Mouse (Mus musculus) thymus, postnatal 0 days (tissue): Measurements from ENCODE around the gene Atp8b2. TPM values are rescaled to one million over a fixed set of nuclear protein-coding genes. Genes with fewer than 3 reads are reported as not detected.
A peak's percentile ranks its signal among the peaks of the same experiment; 100 is the strongest.

Experiments
- DNase-seq: peaks from one replicate; pipeline ENCODE4 v3.0.0-alpha.2; 2015; ENCODE audit warnings: low spot score
- polyA plus RNA-seq: library from polyadenylated mRNA; unstranded; fragments of >200 nt; fragmentation: Nextera tagmentation; extraction: Ambion mirVana; gene quantifications from 2 replicates; pipeline ENCODE4 v1.2.1, GENCODE M21; 2015

The Atp8b2 gene
- polyA plus RNA-seq, result 7.9 and 8.7 TPM in 2 replicates

DNA sequence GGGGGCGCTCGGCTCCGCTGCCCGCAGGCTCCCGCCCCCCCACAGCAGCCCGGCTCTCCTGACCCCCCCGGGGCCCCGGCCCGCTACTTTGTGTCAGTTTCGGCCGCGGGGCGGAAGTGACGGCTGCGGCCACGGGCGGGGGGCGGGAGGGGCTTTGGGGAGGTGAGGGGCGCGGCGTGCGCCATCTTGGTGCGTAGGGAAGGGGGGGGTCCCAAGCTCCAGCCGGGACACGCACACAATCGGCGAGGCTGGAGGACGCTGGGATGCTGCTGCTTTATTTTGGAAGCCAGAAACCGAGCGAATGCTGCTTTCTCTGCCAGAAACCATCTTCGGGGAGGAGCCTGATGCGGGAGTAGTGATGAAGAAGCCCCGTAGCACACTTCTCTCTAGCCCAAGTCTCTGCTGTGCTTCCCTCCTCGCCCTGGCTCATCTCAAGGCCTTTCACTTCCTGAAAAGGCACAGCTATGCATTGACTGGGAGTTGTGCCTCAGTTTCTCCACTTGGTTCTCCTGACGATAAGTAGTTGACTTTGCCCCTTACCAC lies at the start of gene Atp8b2:
TSS of gene Atp8b2 (minus strand) at position 288 of the 543 bp plus-strand sequence.
- peak; percentile 75 for DNase-seq

DNA sequence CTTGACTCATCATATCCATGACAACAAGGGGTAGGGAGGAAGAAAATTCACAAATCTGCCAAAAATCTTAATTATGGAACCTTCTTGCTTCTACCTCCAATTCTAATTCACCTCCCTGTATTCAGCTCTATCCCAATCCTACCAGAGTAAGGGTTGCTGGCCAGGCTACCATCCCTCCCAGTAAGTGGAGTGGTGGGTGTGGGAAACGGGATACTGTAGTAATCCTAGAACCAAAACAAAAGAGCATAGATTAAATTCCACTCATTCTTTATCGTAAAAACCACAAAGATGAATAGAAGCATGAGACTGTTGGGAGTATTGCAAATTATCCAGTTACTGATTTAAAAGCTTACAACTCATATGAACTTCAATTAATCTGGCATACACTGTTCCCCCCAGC lies 47.0 kb upstream of the Atp8b2 start:
- DNase-seq, result no peak

DNA sequence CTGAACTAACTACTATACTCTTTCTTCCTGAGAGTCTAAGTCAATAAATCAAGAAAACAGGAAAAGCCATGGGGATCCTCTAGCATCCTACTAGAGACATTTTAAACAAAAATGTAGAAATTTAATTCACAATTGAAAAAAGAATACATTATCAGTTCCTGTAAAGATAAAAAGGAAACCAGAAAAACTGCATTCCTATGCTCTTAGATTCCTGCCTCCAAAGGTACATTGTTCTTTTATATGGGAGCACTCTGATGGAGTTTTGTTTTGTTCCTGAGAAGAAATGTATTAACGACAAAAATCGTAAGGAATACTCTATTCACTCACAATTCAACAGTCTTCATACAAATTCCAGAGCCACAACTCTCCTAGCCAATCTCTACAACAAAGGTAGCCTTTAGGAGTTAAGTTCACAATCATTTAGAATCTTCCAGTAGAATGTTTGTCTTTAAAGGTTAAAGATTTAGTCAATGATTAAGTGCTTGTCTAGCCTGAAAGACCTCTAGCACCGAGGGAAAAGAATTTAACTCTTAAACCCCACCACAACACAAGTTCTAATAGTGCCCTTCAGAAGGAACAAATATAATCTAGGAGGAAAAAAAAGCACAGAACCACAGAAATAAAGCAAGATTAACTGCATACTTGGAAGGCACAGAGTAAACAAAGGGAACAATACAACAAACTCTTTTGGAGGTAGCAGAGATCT lies 40.9 kb upstream of the Atp8b2 start:
- no peak for DNase-seq

DNA sequence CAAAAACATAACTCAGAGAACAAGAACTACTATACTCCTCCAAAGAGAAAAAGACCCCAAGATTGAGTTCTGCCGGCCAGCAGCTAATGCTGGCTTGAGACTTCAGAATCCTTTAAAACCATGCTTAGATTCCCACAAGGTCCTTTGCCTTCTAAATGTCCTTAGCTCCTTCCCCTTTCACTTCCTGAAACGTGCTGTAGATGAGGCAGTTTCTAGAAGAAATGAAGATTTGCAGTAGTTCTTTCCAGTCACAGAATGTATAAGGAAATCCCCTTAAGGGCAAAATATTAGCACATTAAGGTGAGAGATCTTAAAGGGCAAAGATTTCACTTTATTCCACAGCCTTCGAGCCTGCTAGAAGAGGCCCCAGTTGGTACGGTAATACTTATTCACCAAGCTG lies 36.5 kb upstream of the Atp8b2 start:
- no peak for DNase-seq

- no peak for DNase-seq
Observed at GRCm38 (mm10) chr3:89999090-89999489, 35.8 kb upstream of the Atp8b2 start.

- peak; percentile 96 for DNase-seq
Observed at GRCm38 (mm10) chr3:89998612-89999054, 35.3 kb upstream of the Atp8b2 start, which contains the start of gene Hax1. Gene Hax1 (minus strand): TSS chr3:89998780.

DNA sequence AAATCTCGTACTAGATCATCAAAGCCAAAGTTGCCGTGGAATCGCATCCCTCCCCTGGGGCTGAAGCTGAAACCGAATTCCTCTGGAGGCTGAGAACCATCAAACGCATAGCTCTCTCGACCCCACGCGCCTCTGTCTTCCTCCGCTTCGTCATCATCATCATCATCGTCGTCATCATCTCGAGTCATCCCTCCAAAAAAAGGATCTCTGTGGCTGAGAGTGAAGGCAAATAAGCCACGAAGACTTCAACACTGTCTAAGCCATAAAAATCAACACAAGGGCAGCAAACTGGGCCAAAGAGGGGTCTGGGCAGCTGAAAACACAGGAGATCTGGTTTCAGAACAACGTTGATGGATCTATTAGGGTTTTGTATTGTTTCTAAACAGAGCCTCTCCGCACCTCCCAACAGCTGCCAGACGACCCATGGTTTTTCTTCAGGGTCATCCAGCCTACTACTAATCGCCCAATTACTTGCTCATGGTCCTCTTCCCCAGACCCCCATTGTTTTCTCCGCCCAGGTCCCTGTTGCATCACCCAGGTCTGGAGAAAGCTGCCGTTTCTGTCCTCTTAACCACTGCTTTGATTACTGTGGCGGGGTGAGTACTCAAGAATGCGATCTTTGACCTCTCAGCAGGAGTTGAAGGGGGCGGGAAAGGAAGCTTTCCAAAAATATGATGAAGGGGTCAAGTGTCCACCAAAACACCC lies 34.6 kb upstream of the Atp8b2 start:
- peak; percentile 29 for DNase-seq

GRCm38 (mm10) chr3:89994807-89995515 lies 31.7 kb upstream of the Atp8b2 start:
- no peak for DNase-seq

DNA sequence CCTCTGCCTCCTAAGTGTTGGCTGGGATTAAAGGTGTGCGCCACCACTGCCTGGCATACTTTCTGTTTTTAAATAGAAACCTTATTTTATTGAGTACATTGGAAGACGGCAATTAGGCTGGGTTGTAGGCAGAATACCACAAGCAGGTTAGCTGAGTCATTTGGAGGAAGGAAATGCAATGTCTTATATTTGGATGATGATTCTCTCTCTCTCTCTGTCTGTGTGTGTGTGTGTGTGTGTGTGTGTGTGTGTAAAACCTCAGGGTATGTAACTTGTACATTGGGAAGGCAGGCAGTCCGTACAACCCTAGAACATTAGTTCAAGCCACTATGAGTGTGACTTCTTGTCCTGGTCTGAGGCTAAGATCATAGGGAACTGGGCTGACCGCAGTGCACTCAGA lies 24.5 kb upstream of the Atp8b2 start:
- DNase-seq, result no peak

DNA sequence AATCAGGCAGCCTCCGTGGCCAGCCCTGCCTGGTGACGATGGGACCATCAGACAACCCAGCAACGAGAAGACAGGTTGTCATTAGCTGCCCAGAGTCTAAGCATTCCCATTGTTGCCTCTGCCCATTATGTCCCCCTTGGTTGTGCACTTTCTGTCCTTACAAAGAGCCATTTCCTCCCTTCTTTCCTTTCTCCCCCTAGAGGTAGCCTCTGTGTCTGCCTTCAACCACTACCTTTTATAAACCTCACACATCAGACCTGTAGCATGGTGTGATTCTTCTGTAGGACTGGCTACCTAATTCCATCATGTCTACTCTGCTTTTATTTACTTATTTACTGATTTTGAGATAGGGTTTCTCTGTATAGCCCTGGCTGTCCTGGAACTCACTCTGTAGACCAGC lies 23.9 kb upstream of the Atp8b2 start:
- DNase-seq, result no peak

DNA sequence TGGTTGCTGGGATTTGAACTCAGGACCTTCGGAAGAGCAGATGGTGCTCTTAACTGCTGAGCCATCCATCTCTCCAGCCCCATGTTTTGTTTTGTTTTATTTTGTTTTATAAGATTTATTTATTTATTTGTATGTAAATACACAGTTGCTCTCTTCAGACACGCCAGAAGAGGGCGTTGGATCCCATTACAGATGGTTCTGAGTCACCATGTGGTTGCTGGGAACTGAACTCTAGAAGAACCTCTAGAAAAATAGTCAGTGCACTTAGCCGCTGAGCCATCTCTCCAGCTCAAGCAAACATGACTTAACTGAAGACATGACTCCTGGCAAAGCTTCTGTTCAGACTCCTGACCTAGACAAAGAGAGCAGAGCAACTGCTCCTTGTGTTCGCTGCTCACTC lies 19.1 kb upstream of the Atp8b2 start:
- no peak for DNase-seq

- DNase-seq, result no peak
Observed at GRCm38 (mm10) chr3:89976859-89977258, 13.6 kb upstream of the Atp8b2 start.

DNA sequence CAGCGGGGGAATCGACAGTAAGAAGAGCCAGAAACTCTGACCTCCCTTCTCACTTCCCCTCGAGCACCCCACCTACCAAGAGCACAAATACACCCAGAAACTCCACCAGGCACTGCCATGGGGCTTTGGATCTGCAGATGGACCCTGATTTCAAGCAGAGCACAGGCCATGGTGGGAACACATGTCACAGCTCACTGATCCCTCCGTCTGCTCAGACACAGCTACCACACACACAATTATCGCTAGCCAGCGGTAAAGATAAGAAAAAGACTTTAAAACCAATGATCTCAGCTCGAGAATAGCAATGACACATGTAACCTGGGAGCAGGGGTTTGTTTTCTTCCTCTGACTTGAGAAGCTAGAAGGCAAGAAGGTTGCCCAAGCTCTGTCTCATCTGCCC lies 5.2 kb upstream of the Atp8b2 start:
- DNase-seq, result no peak

DNA sequence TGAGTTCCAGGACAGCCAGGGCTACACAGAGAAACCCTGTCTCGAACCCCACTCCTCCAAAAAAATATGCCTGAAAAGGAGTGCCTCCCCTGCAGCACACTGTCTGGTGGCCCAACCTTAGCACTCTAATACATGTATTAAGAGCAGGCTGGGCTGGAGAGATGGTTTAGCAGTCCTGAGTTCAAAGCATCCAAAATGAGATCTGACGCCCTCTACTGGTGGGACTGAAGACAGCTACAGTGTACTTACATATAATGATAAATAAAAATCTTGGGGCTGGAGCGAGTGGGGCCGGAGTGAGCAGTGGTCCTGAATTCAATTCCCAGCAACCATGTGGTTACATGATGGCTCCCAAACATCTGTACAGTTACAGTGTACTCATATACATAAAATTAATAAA lies 3.6 kb upstream of the Atp8b2 start:
- peak; percentile 57 for DNase-seq

DNA sequence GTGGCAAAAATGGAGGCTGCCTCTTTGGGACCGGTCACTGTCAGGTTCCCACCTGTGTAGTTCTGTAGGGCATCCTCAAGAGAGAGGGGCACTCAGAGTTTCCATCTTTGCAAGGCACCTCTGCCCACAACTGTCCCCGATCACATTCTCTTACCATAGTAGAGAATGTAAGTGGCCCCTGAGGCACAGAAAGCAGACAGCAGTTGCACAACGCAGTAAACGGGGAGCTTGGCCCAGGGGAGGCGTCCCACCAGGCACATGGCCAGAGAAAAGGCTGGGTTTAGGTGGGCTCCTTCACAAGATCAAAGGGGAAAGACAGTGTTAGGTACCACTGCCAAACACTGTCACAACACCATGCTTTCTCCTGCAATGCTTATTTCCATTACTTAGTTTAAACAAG lies 2.7 kb upstream of the Atp8b2 start:
- no peak for DNase-seq

GRCm38 (mm10) chr3:89965557-89965956 lies 2.2 kb upstream of the Atp8b2 start:
- DNase-seq, result no peak

GRCm38 (mm10) chr3:89963926-89964739 lies 825 bp upstream of the Atp8b2 start:
- peak; percentile 68 for DNase-seq

- DNase-seq, result no peak
Observed at GRCm38 (mm10) chr3:89962751-89963220, 522 bp downstream of the Atp8b2 start.

- peak; percentile 26 for DNase-seq
Observed at GRCm38 (mm10) chr3:89962059-89962750, 1.1 kb downstream of the Atp8b2 start.

- DNase-seq, result peak; percentile 48
Observed at GRCm38 (mm10) chr3:89961436-89961835, 1.9 kb downstream of the Atp8b2 start.
